Mouse (Mus musculus) bone marrow macrophage, adult 2 months (primary cell): ENCODE results near the gene Ppwd1. TPM values are rescaled to one million over a fixed set of nuclear protein-coding genes. Genes with fewer than 3 reads are reported as not detected.

Source experiments
- H3K27ac ChIP-seq: 2 replicates; pipeline ENCODE4 v1.5.1; 2012; ENCODE audit warnings: low read depth, low read length; ENCODE audit not compliant: insufficient read depth
- H3K4me1 ChIP-seq: 2 replicates; pipeline ENCODE4 v1.6.1; 2012; ENCODE audit warnings: low read length; ENCODE audit not compliant: control insufficient read depth, insufficient read depth
- H3K4me3 ChIP-seq: 2 replicates; pipeline ENCODE4 v1.5.1; 2012; ENCODE audit warnings: mild to moderate bottlenecking, low read length, moderate library complexity; ENCODE audit not compliant: insufficient read depth
- CTCF ChIP-seq: IDR thresholded peaks from 2 replicates; pipeline ENCODE4 v1.5.1; 2012; ENCODE audit warnings: low read depth, mild to moderate bottlenecking, low read length, moderate library complexity
- POLR2A ChIP-seq: IDR thresholded peaks from 2 replicates; pipeline ENCODE4 v1.6.1; 2012; ENCODE audit warnings: mild to moderate bottlenecking, low read depth, low read length, borderline replicate concordance
- polyA plus RNA-seq: library from polyadenylated mRNA; stranded (reverse); fragments of >200 nt; gene quantifications from 2 replicates; pipeline ENCODE4 v1.2.4, GENCODE M21; 2012; ENCODE audit not compliant: missing spikeins, insufficient read depth, insufficient read length

Gene Ppwd1
- polyA plus RNA-seq, 1 experiment, result 18.1 TPM

DNA sequence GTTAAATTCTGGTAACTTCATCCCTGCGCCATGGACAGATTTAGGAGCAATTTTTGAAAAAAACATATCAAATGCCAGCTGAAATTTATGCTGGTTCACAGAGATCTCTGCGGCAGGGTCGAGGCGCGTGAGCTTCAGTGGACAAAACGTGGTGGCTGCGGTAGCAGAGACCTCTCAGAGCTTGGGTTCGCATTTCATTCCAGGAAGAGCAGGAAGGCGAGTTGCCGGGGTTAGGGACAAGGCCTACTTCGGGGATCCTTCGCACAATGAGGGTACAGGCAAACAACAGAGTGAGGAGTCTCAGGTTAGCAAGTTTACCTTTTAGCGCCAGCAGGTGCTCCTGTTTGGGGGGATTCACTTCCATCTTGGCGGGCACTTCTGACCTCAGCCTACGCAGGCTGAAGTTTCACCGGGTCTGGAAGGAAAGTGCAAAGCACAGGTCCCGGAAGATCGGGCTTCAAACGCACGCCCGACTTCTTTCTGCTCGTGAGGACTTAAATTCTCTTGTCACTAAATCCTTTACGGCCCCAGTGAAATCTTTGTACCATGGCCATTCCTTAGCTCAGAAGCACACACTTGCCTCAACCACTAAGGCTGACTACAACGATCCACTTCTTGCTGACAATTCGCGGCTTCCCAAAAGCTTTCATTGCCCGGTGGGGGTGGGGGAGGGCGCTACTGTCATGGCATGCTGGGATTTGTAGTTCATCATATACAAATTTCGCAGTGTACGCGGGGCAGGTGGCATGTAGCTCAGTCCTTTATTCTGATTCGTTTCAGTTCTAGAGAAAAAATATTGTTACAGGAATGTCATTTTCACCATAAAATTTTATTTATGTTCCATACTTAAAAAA, 50.6 kb downstream of the Ppwd1 start, which contains the start of gene Trappc13:
Gene Trappc13 (minus strand): TSS at position 674 of the 854 bp plus-strand sequence.
- H3K4me3 ChIP-seq, result peak within 1 kb of the TSS; percentile 99
- TF ChIP-seq POLR2A, result no peak
- no peak for TF ChIP-seq CTCF
- peak within 1 kb of the TSS; percentile 82 for H3K27ac ChIP-seq
- H3K4me1 ChIP-seq, result peaks cover 4% of the 10 kb centered on the region; the same call in 1 of the 2 replicates

DNA sequence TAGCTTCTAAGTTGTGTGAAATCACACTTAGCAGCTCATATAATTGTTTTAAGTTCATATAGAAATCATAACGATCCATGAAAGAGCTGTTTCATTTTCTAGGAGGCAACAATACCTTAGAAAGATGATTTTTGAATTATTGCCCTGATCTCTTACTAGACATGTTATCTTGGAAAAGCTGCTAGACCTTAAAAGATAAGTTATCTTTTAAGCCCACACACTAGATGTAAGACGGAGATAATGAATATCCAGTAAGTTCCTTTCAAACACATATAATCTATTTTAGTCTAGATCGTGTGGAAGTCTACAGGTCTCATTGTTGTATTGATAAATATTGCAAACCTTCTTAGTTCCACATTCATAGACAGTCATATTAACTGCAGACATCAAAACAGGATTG, 51.8 kb downstream of the Ppwd1 start:
- Histone ChIP-seq H3K4me3 (peak overlapping the region; percentile 42), H3K4me1 (peaks cover 4% of the 10 kb centered on the region; the same call in 1 of the 2 replicates), H3K27ac (no peak overlapping the region)
- TF ChIP-seq CTCF (no peak), POLR2A (no peak)

- TF ChIP-seq CTCF (no peak), POLR2A (no peak)
- Histone ChIP-seq H3K4me1 (peaks cover 4% of the 10 kb centered on the region; the same call in 1 of the 2 replicates), H3K4me3 (no peak overlapping the region), H3K27ac (no peak overlapping the region)
Observed at GRCm38 (mm10) chr13:104172498-104172897, 56.1 kb downstream of the Ppwd1 start.

DNA sequence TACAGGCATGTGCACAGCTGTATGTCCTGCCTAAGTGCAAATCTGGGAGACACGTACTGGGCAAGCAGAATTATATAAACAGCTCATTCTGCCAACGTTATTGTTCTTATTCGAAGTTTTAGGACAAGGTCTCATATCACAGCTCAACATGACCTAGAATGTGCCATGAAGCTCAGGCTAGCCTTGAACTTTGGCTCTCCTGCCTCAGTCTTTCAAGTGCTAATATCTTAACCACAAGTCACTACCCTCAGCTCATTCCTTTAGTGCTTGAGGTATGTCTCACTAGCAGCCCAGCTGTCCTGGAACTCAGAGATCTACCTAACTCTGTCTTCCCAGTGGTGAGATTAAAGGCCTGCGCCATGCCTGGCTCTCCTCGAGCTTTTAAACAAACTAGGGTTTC, 56.9 kb downstream of the Ppwd1 start:
- H3K27ac ChIP-seq, result no peak overlapping the region
- H3K4me3 ChIP-seq, result no peak overlapping the region
- TF ChIP-seq POLR2A (no peak), CTCF (no peak)
- peaks cover 4% of the 10 kb centered on the region; the same call in 1 of the 2 replicates for H3K4me1 ChIP-seq

- no peak overlapping the region for H3K27ac ChIP-seq
- H3K4me3 ChIP-seq, result no peak overlapping the region
- no peaks in the 10 kb centered on the region for H3K4me1 ChIP-seq
- TF ChIP-seq CTCF (no peak), POLR2A (no peak)
Observed at GRCm38 (mm10) chr13:104155686-104156085, 73.0 kb downstream of the Ppwd1 start.

Other genes with a start within 250 kb of the Ppwd1 start
- 18.7 and 26.0 TPM in 2 replicates for gene Nln, start 119.2 kb downstream of the Ppwd1 start, polyA plus RNA-seq
- gene Sgtb, start 119.1 kb downstream of the Ppwd1 start, polyA plus RNA-seq, result 2.0 and 2.7 TPM in 2 replicates
- gene Trappc13, start 50.4 kb downstream of the Ppwd1 start, polyA plus RNA-seq, result 28.1 and 33.0 TPM in 2 replicates
- 10.9 and 12.3 TPM in 2 replicates for gene Trim23, start 50.0 kb downstream of the Ppwd1 start, polyA plus RNA-seq
- 9.6 and 9.8 TPM in 2 replicates for gene Cenpk, start 232 bp downstream of the Ppwd1 start, polyA plus RNA-seq
- 0.74 and 1.1 TPM in 2 replicates for gene Adamts6, start 59.0 kb upstream of the Ppwd1 start, polyA plus RNA-seq